Mouse (Mus musculus) megakaryocyte progenitor cell, adult 5-6 weeks (primary cell): ENCODE results near the gene Klk14. TPM values are rescaled to one million over a fixed set of nuclear protein-coding genes. Genes with fewer than 3 reads are reported as not detected.
"Not testable (repeated sequence)": the region's sequence is repeated elsewhere in the genome, so short reads cannot be mapped to it uniquely, and the experiment has no call there.

Experiments used
- ATAC-seq: replicated peaks from 2 replicates; pipeline ENCODE4 v1.8.0; 2016; ENCODE audit warnings: mild to moderate bottlenecking, moderate TSS enrichment, inconsistent platforms; ENCODE audit not compliant: poor library complexity
- total RNA-seq, 2 experiments: library from RNA; stranded (forward) in 1 of 2; stranded (reverse) in 1 of 2; fragments of 157-497, 149-512 nt in 1 of 2; fragments of 200-1000 nt in 1 of 2; gene quantifications; 2 replicates each; pipeline versions ENCODE4 v1.2.3 to v1.2.4; 2015 to 2017

The Klk14 gene
- total RNA-seq (2015) (not detected in 2 replicates), total RNA-seq (2017) (not detected in 2 replicates)

DNA sequence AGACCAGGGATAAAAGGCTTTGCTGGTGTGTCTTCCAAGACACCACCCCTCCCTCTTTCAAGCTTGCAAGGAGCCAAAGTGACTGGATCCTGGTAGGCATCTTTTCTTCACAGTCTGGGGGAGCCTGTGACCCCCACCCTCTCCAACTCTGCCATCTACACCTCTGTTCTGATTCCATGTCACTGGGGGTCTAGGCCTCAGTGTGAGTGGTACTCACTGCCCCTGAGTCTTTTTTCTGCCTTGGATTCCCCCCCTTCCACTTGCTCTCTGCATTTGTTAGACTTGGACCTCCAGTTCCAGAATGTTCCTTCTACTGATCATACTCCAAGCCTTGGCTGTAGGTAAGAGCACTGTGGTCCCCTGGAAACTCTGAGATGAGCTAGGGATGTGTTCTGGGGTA lies at the start of gene Klk14:
Gene Klk14 (plus strand): TSS at position 301 of the 400 bp plus-strand sequence.
- ATAC-seq: no peak

DNA sequence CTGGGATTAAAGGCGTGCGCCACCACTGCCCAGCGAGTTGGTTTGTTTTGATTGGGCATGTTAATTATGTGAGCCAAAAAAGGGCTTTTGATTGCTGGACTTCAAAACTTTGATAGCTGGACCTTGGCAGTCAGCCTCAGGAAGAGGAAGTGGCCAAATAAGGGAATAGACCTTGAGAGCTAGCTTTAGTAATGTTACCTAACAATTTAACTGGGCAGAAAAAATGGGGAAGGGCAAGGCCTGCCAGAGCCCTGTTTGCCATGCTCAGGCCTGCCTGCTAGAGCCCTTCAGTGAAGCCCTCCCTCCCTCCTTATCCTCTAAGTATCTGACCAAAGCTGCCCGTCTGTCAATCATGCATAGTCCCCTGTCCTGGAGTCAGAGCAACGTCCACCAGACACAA lies 47.6 kb upstream of the Klk14 start:
- ATAC-seq: peak; percentile 91

DNA sequence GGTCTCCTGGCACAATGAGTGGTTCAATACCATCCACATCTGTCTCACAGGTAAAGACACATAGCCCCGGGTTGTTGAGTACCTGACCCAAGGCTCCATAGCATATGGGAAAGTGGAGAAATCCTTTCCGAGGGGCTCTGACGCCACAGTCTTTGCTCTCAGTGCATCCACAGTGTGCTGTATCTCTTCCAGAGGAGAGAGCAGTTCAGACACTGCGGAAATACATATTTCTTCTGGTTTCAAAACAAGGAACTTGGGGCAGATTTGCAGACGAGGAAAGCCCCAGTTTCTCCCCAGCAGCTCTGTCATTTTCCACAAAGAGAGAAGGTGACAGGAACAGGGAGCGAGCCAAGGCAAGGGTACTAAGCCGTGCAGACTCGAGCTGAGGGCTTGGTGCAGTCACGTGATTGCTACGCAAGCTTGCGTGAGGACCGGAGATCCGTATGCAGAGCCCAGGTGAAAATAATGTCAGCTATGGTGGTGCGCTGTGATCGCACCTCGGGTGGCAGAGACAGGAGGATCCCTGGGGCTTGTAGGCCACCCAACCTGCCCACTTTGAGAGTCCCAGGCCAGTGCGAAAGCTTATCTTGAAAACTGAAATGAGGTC lies 47.1 kb upstream of the Klk14 start:
- peak; percentile 53 for ATAC-seq

DNA sequence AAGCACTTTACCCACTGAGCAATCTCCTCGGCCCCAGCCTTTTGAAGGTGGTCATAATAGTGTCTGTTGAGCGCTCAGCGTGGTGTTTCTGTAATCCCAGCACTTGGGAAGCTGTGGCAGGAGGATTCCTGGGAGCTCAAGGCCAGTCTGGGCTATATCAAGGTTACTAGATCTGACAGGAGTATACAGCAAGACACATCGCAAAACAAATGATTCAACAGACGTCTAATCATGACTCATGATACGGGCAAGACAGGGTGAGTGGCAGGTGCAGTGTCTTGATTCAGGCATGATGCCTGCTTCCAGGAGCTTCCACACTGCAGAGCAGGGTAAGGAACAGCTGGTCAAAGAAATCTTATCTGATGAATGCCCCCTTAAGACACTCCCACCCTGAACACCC lies 37.5 kb upstream of the Klk14 start:
- ATAC-seq: no peak

DNA sequence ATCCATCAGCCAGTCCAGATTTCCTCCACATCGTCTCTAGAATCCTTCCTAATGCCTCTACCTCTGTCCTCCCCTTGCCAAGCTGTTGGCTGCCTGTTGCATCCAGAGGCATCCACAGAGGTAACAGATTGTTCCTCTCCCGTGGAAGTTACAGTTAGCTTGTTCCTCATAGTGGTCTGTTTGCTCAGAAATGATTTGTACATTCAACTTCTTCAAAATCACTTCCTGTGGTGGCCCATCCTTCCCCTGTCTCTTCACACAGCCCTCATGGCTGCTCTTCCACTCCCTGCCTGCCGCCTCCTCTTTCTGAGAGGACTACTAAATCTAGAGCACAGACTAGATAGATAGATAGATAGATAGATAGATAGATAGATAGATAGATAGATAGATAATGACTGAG lies 35.7 kb upstream of the Klk14 start:
- ATAC-seq: peak; percentile 89

DNA sequence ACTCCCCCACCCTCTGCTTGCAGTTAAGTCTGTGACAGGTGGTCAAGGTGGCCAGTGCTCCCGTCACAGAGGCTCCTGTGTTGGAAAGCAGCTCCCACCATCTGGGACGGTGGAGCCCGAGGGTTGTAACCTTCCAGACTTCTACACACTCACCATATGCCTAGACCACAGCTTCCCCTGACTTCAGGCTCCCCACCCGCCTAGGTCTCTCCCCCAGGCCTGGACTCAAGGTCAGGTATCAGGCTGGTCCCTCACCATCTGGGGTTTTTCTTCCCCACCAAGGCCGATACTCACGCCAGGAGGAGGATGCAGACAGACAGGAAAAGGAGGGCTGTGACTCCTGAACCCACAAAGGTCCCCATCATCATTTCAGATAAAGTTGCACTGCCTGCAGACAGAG lies 34.0 kb upstream of the Klk14 start:
- ATAC-seq: peak; percentile 43

DNA sequence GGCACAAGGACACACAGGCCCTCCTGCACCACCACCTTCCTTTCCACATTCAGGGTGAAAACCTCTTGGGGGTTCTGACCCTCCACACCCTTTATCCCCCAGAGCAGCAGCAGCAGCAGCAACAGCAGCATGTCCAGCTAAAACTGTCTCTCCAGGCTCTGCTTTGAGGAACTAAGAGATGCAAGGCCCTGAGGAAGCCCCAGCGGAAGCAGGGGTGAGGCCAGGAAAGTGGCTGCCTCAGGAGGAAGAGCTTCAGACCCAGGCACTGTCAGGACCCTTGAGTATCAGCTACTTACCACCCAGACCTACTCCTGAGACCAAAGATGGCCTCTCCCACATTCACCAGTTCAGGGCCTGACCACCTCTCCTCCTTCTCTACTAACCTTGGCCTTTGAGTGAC lies 30.2 kb upstream of the Klk14 start, which contains the start of gene Siglece:
Gene Siglece (minus strand): TSS at position 160 of the 400 bp plus-strand sequence.
- ATAC-seq: peak; percentile 63

DNA sequence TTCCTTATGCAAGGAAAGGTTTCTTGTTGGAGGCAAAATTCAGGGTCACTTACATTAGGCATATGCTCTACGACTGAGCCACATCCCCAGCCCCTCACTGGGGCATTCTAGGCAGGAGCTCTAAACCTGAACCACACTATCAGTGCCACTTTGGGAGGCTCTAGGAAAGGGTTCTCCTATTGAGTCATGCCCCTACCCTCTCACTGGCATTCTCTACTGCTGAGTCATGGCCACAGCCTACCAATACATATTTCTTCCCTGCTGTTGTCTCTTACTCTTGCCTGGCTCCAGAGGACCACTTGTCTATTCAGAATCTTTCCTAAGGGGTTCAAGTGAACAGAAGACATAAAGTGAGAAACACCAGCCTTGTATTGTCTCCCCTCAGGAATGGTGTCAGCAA lies 27.4 kb upstream of the Klk14 start:
- ATAC-seq: peak; percentile 56

DNA sequence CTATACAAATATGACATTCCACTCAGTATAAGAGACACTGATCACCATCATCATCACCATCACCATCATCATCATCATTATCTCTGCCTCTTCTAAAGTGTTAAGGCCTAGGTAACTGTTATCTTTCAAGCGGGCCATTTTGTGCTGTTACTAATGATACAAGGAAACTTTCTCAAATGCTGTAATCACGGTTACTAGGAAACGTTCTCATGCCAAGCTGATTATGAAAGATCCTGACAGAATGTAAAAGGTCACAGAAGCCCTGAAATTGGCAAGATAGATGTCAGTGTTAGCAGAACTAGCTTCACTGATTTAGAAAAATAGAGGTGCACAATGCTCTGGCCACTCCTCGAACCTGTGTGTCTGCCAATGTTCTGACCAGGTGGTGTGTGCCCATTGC lies 23.0 kb upstream of the Klk14 start:
- not testable (repeated sequence) for ATAC-seq

DNA sequence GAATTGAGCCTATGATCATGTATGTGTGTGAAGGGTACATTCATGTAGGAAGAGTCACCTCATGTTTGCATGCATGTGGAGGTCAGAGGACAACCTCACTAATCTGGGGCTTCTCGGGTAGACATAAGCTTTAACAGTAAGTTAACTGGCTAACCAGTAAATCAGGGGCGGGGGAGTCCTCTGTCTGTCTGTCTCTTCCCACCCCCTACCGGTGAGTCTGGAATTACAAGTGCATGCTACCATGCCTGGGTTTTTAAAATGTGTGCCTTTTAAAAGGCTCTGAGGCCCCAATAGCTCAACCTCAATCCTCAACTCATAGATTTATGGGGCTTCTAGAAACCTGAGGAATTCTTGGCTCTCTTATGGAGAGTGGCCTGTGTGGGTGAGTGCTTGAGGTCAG lies 21.6 kb upstream of the Klk14 start:
- ATAC-seq: peak; percentile 32

DNA sequence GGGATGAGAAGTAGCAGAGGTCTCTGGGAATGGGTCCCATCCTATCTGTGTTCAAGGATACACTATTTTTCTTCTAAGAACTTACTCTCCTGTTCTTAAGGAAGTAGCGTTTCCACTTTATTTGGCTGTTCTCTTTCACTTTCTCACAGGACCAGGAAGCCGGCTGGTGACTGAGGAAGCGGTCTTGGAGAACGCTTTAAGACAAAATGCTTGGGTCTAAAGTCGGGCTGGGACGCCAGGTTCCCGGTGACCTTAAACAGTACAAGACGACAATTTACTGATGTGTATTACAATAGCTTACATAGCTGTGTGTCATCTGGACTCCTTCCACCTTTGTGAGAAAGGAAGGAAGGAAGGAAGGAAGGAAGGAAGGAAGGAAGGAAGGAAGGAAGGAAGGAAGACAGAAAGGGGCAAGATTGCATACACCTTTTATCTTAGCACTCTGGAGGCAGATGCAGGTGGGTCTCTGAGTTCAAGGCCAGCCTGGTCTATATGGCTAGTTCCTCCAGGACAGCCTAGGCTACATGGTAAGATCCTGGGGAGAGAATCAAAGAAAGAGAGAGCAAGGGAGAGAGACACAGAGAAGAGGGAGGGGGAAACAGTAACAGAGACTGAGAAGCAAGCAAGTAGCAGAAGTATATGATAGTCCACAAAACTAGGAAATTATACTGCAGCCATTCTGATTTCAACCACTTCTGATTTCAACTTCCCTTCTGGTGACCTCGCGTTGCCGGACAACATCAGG lies 19.0 kb upstream of the Klk14 start:
- no peak for ATAC-seq

DNA sequence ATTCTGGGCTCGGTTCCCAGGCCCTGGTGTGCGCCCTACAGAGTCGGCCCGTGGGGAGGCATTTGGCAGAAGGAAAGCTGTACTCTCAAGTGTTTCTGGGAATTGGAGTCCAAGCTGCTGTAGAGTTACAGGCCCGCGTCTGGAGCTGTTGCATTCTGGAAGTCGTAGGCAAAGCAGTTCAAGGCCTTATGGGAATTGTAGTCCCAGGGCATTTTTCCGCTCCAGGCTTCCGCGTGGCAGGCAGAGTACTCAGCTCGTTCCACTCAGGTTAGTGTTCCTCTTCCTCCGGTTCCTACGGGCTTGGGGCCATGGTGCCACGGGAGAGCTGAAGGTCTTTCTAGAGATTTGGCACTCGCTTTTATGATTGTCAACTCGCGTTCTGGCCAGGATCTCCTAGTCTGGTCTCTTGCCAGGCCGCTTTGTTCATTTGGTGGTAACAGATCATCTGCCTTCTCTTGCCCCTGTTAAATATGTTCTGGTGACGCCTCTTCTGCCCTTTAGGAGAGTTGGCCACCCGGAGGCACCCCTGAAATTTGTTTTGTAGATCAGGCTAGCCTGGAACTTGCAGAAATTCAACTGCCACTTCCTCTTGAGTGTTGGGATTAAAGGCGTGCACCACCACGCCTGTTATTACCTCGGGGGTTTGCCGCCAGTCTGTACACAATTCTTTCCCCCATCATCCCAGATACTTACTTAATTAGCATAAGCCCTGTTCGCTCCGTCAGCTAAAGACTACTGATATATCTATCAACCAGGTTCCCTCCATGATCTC lies 18.2 kb upstream of the Klk14 start, which contains the start of gene Ctu1:
Gene Ctu1 (plus strand): TSS at position 208 of the 772 bp plus-strand sequence.
- ATAC-seq: peak; percentile 89

DNA sequence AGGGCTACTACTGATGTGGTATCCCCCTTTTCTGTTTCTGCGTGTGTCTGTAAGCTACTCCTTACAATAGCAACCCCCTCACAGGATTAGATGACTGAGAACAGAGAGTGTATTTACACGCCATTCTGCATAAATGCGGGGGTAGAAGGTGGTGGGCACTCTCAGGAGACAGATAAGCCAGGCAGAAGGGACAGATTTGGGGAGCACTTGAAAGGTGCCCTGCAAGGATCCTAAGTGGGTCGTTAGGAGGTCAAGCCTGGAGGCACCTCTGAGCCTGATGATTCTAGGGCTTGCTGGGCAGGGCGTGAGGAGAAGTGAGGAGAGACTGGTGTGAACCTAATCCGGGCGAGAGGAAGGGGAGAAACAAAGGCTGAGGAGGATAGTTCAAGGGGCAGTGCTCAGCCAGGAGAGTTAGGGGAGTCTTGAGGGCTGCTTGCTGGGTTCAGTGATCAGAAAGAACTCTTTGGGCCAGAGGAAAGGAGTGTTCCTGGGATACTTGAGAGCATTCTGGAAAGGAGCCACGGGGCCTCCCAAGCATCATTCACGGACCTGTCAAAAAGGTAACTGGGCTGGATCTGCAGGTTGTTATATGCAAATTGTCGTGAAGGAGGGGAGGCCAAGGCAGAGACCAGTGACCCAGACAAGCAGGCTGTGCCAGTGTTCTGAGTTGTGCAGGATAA lies 17.5 kb upstream of the Klk14 start:
- ATAC-seq: no peak

DNA sequence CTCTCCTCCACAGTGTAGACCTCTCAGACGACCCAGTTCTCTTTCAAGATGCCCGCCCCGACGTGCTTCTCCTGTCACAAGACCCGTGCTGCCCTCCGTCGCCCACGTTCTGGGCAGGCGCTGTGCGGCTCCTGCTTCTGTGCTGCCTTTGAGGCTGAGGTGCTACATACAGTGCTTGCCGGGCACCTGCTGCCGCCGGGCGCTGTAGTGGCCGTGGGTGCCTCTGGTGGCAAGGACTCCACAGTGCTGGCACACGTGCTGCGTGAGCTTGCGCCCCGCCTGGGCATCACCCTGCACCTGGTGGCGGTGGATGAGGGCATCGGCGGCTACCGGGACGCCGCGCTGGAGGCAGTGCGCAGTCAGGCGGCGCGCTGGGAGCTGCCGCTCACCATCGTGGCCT lies 15.1 kb upstream of the Klk14 start:
- ATAC-seq: no peak

DNA sequence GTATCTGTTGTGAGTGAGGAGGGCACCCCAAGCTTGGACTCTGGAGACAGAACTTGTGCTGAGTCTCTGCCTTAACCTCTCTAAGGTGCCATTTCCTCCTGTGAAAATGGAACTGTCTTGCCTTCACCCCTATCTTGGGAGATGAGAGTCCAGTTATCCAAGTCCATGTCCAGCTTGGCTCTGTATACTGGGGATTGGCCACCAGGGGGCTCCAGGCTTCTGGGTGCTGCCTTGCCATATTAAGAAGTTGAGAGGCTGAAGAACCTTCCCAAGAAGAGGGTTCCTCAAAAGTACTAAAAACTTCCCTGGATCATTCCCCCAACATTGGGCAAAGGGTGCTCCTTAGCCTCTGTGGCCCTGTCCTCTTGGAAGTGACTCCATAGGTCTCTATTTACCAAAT lies 11.7 kb upstream of the Klk14 start:
- peak; percentile 50; the same call in 1 of the 2 replicates for ATAC-seq

DNA sequence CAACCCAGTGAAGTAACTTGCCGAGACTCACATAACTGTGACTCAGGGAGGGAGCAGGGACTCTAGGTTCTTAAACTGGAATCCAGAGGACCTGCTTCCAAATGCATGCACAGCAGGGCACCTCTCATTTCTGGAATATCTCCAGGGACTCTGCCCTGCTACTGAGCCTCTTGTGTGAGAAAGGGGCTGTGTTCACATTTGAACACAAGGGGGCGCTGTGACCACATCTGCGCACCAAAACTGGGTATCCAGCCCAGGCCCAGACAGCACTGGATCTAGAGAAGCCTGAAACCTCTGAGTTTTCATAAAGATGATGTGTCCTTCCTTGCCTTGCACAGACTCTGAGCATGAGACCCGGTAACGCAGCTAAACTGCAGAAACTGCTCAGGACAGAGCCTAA lies 9.3 kb upstream of the Klk14 start:
- peak; percentile 82 for ATAC-seq

DNA sequence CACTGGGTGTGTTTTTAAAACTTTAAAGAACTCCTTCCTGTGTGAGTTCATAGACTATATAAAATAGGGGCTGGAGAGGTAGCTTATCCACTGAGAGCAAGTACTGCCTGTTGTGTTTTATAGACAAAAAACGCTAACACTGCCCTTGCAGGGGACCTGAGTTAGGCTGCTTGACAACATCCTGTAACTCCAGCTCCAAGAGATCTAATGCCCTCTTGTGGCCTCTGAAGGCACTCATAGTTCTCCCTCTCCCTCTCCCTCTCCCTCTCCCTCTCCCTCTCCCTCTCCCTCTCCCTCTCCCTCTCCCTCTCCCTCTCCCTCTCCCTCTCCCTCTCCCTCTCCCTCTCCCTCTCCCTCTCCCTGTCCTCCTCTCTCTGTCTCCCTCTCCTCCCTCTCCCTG lies 7.7 kb upstream of the Klk14 start:
- ATAC-seq: peak; percentile 52; the same call in 1 of the 2 replicates

DNA sequence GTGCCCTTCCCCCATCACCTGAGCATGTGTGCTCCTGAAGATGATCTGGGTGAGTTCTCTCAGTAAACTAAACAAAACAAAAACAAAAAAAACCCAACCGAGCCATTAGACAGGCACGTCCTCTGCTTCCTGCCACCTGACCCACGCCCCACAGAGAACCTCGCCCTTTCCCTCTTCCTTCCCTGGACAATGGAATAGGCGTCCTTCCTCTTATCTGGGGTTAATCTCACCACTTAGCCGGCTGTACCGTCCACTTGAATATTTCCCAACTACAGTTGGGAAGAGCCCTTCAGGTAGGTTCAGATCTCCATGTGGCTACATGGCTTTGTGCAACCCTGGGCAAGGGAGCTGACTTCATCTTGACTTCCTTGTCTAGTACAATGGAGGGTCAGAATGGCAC lies 5.1 kb upstream of the Klk14 start:
- ATAC-seq: no peak

DNA sequence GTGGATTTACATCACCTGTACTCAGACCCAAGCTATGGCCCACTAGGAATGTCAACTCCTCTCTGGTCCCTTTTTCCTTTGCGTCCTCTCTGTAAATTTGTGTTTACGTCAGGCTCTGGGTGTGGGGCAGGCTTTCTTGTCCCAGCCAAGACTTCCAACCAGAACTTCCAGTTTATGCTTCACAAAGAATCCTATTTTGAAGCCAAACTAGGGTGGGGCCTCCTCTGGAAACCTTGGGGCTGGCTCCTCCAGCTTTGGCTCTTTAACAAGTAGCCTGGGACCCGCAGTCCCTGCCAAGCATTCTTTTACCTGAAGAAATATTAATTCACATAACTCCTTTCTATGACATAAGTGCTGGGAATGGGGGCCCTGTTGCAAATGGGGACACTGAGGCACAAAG lies 19.8 kb downstream of the Klk14 start:
- ATAC-seq: no peak

DNA sequence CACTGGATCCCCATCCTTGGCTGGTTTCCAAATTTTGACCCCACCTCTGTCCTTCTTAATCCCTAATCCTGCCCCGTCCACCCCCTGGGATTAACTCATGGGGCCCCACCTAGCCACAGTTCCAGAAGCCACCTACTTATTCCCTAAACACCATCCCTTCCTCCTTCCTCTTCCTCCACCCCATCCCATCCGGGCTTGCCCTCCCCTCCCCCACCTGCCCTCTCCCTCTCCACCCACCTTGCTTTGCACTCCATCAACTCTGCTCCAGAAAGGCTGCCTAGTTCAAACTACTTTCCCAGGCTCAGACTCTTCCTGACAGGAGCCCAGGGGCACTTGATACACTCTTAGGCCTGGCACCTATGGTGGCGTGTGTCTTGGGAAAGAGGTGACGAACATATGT lies 22.0 kb downstream of the Klk14 start, which contains the start of gene Klk13:
Gene Klk13 (plus strand): TSS at position 301 of the 400 bp plus-strand sequence.
- ATAC-seq: no peak

DNA sequence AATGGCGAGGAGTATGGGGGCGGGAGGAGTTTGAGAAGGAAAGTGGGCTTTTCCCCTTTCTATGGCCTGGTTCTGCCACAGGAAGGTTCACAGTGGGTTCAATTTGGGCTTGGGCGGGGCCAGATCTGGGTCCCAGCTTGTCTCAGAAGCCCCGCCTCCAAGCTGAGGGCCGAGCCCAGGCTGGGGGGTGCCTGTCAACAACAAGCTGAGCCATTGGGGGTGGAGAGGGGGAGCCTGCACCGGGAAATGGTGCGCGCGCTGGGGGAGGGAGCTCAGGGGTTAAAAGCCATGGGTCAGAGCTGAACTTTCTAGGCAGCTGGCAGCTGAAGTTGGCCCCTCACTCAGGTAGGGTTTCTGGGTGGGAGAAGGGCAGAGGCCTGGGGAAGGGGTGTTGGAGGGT lies 22.7 kb downstream of the Klk14 start:
- ATAC-seq: no peak
